Mouse (Mus musculus) right cerebral cortex, postnatal 14 days (tissue): ENCODE results near the gene Lmf1.

Experiments
- DNase-seq: peaks from one replicate; pipeline ENCODE4 v3.0.0; 2022

Lmf1 gene

GRCm38 (mm10) chr17:25568880-25569279 is 10.0 kb upstream of the Lmf1 start:
- DNase-seq, result peak; percentile 38

GRCm38 (mm10) chr17:25569833-25570647 is 8.8 kb upstream of the Lmf1 start:
- peak; percentile 39 for DNase-seq

DNA sequence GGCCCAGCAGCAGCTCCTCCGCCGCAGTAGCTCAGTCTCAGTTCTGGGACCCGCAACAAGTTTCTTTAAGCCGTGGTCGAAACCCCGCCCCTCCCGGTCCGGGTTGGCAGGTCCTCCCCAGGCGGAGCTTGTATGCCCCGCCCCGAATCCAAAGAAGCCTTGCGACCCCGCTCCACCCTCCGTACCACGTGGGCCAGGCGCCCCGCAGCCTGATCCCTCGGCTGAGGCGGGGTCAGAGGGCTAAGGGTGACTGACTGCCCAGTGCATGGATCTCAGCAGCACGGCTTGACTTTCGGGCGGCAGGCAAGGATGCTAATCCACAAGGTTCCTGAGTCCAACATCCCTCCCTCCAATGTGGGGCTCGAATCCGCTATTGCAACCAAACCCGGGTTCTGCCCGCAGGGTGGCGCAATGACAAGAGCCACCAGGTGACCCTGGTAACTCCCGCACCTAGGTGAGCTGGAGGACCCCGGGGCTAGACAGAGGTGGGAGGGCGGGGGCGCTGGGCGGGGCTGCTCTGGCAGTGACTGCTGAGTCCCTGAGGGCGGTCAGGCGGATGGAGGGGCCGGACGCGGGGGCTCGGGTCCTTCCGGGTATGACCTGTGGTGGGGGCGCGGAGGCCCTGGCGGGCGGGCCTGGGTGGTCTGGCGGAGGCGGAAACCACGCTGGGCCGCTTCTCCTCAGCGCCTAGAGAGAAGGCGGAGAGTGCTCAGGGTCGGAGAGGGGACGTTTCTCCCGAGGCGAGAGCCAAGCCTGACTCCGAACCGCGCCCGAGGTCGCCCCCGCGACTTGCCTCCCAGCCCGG is 8.0 kb upstream of the Lmf1 start, which contains the start of gene Sox8:
Sox8 (minus strand) TSS at position 39 of the 805 bp plus-strand sequence.
- DNase-seq, result peak; percentile 86

DNA sequence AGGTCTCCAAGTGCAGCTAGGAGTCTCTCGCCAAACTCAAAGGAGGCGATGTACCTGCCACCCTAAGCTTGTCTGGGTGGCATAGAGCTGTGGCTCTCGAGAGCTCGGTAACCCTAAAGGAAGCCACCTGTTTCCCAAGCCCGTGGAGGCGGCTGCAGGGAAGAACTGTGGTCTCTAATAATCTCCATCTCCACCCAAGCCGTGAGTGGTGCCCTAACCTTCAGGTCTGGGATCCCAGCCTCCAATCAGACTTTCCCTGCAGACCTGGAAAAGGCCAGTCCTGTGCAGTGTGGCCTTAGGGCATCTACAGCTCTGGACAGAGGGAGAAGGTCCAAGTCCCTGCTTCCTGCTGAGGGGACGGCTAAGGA is 7.4 kb upstream of the Lmf1 start:
- no peak for DNase-seq

- DNase-seq, result peak; percentile 49
Observed at GRCm38 (mm10) chr17:25575208-25575971, 3.5 kb upstream of the Lmf1 start.

GRCm38 (mm10) chr17:25576034-25576433 is 2.9 kb upstream of the Lmf1 start:
- no peak for DNase-seq

- DNase-seq, result no peak
Observed at GRCm38 (mm10) chr17:25577263-25577662, 1.6 kb upstream of the Lmf1 start.

GRCm38 (mm10) chr17:25577702-25578101 is 1.2 kb upstream of the Lmf1 start:
- no peak for DNase-seq

- DNase-seq, result no peak
Observed at GRCm38 (mm10) chr17:25579332-25580047, 605 bp downstream of the Lmf1 start.

GRCm38 (mm10) chr17:25582076-25582475 is 3.2 kb downstream of the Lmf1 start:
- no peak for DNase-seq

DNA sequence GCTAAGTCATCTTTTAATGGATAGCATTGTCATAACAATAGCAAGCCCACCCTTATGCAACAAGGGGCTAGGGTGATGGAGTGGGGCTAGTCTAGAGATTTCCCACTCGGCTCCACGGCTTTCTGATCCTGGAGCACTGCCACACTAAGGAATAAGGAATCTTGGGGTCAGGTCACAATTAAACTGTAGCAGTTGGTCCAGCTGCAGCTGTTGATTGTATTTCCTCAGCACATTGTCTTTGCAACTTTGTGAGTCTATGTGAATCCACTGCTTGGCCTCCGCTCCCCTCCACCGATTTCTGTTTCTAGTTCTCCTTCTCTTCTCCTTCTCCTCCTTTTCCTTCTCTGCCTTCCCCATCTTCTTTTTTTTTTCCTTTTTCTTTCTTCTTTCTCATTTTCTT is 4.2 kb downstream of the Lmf1 start:
- no peak for DNase-seq

GRCm38 (mm10) chr17:25583858-25584257 is 5.0 kb downstream of the Lmf1 start:
- DNase-seq, result no peak

DNA sequence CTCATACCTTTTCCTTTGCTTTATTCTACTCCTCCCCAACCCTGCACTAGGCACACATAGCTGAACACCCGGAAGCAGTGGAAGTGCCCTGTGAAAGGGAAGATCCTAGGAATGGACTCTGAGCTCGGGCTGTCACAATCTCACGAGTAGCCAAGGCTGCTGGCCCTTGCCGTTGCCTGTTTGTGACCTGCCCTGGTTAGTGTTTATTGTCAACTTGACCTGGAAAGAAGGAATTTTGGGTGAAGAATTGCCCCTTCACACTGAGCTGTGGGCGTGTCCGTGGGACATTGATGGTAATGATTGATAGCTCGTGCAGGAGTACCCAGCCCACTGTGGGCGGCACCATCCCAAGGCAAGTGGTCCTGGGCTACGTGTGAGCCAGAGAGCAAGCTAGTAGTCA is 5.8 kb downstream of the Lmf1 start:
- no peak for DNase-seq

DNA sequence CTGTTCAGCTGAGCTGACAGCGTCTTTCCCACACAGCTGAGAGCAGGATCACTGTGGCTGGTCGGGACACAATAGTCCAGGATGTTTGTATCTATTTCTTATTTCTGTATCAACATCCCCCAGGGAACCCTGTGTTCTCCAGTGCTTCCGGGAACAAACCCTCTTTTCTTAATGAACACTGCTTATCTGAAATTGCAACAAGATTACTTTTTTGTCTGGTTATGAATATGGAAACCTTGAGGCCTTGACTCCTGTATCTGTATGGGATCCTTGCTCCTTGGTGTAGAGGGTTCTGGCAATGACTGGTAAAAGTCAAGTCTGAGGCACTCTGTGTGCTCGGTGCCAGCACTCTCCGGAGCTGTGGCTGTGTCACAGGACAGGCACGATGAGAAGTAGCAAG is 11.2 kb downstream of the Lmf1 start:
- no peak for DNase-seq

DNA sequence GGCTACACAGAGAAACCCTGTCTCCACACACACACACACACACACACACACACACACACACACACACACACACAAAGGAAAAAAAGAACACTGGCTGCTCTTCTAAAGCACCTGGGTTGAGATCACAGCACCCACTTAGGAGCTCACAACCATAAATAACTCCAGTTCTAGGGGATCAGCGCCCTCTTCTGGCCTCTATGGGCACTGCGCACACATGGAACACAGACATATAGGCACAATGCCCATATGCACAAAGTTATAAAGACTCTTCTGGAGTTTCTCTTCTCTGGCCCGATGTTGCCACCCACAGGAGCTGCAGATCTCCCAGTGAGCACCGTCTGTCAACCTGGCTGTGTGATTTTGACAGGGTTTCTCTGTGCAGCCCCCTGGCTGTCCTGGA is 12.1 kb downstream of the Lmf1 start:
- DNase-seq, result no peak

GRCm38 (mm10) chr17:25592336-25592735 is 13.5 kb downstream of the Lmf1 start:
- no peak for DNase-seq

GRCm38 (mm10) chr17:25593411-25594261 is 14.8 kb downstream of the Lmf1 start:
- DNase-seq, result no peak

GRCm38 (mm10) chr17:25595495-25595894 is 16.6 kb downstream of the Lmf1 start:
- DNase-seq, result no peak

DNA sequence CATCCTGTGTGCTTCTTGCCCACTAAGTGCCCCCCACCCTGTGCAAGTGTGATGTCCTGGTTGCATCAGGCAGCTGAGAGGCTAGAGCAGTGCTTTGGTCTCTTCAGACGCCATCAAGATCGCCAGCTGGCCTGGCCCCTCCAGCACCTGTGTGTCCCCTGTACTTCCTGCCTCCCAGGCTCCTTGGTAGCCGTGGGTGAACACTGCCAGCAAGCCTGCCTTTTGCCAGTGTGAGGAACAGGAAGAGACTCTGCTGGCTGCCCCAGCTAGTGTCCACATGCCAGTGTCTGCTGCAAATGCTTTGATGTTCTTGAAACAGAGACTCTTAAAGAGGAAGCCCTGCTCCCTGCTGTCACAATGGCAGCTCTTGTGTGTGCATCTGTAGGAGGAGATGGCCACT is 18.7 kb downstream of the Lmf1 start:
- DNase-seq, result no peak

DNA sequence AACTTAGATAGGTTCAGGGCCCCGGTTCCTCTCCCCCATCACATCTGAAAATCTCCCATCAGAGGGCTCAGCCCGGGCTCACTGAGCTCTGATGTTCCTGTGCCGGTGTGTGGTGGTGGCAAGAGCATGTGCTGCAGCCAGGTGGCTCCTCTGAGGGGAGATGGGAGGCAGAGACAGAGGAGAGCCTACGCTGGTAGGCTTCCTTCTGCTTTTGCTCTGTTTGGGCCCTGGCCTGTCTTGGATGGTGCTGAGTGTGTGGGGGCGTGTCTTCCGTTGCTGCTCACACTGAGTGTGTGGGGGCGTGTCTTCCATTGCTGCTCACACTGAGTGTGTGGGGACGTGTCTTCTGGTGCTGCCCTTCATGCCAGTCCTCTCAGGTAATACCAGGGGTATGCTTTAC is 23.5 kb downstream of the Lmf1 start:
- DNase-seq, result no peak

DNA sequence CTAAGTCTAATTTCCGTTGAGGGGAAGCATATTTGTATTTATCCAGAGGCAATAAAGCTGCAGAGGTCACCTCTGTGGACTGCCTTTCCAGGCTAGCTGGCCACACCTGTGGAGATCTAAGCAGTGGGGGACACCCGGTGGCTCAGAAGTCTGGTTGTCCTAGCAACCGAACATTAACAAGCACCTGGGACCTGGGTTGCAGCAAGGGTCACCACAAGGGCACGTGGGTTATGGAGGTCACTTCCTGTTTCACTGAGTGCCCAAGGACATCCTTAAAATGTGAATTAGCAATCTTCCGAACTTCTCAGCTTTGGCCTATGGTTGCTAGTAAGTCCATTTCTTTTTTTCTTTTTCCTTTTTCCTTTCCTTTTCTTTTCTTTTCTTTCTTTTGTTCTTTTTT is 25.3 kb downstream of the Lmf1 start:
- DNase-seq, result no peak
